Mouse (Mus musculus) kidney, adult 2 months (tissue): ENCODE data around the gene Bricd5. TPM values are rescaled to one million over a fixed set of nuclear protein-coding genes. Genes with fewer than 3 reads are reported as not detected.

Experiments
- DNase-seq: peaks from one replicate; pipeline ENCODE4 v3.0.0; 2021
- H3K27ac ChIP-seq: fragments of 200-500 bp; 2 replicates; pipeline ENCODE4 v1.5.1; 2012; ENCODE audit warnings: low read depth, low read length, control low read depth, inconsistent platforms; ENCODE audit not compliant: insufficient read depth
- H3K27me3 ChIP-seq: fragments of 200-500 bp; replicated peaks from 2 replicates; pipeline ENCODE4 v1.6.1; 2012; ENCODE audit warnings: mild to moderate bottlenecking, moderate library complexity, low read length, inconsistent platforms; ENCODE audit not compliant: control insufficient read depth, insufficient read depth
- H3K36me3 ChIP-seq: fragments of 200-500 bp; 2 replicates; pipeline ENCODE4 v1.6.1; 2012; ENCODE audit warnings: mild to moderate bottlenecking, moderate library complexity, low read length, inconsistent platforms; ENCODE audit not compliant: control insufficient read depth, insufficient read depth
- H3K4me1 ChIP-seq: fragments of 200-500 bp; 2 replicates; pipeline ENCODE4 v1.6.1; 2011; ENCODE audit warnings: low read length; ENCODE audit not compliant: control insufficient read depth, insufficient read depth
- H3K4me3 ChIP-seq: fragments of 200-500 bp; 2 replicates; pipeline ENCODE4 v1.5.1; 2011; ENCODE audit warnings: mild to moderate bottlenecking, low read depth, low read length, control low read depth; ENCODE audit not compliant: insufficient read depth
- CTCF ChIP-seq: fragments of 200-500 bp; conservative IDR thresholded peaks from 2 replicates; pipeline ENCODE4 v1.5.1; 2011; ENCODE audit warnings: low read depth, mild to moderate bottlenecking, control low read depth, low read length, moderate library complexity, mixed read lengths; ENCODE audit not compliant: insufficient read depth, insufficient read length
- POLR2A ChIP-seq: fragments of 200-500 bp; IDR thresholded peaks from one replicate; pipeline ENCODE4 v1.6.1; 2011; ENCODE audit warnings: low read depth, low read length, control low read depth
- WGBS: fragments of 180-500 bp; shearing (Covaris S2); methylation state at CpG from one replicate; pipeline ENCODE4 v1.1.7; 2018; 5-methylcytosine and 5-hydroxymethylcytosine counted together
- polyA plus RNA-seq: library from polyadenylated mRNA; depleted of rRNA; stranded (reverse); fragments of >200 nt; gene quantifications from 2 replicates; pipeline ENCODE4 v1.2.3, GENCODE M21; 2012

Bricd5 gene
- polyA plus RNA-seq, 1 experiment = 0.56 TPM

DNA sequence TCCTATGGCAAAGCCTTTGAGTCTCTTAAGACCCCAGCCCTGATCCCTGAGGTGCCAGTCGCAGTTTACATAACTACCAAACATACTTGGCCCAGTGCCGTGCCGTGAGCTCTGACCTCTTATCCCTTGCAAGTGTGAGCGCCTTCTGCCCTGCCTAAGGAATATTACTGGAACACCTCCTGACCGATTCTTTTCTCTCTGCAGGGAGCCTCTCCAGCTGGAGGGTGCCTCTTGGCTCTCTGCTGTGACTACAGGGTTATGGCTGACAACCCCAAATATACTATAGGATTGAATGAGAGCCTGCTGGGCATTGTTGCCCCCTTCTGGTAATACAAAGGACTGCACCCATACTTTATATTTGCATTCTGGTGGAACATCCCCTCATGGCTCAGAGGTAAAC lies 36.7 kb upstream of the Bricd5 start:
- Histone ChIP-seq H3K4me3 (no peak overlapping the region), H3K4me1 (no peaks in the 10 kb centered on the region), H3K36me3 (no peaks in the 10 kb centered on the region), H3K27me3 (no peaks in the 10 kb centered on the region), H3K27ac (no peak overlapping the region)
- TF ChIP-seq POLR2A (no peak), CTCF (peak; percentile 34)
- DNase-seq = peak; percentile 62
- WGBS = 59% methylated on average over 5 of the region's 5 CpGs

DNA sequence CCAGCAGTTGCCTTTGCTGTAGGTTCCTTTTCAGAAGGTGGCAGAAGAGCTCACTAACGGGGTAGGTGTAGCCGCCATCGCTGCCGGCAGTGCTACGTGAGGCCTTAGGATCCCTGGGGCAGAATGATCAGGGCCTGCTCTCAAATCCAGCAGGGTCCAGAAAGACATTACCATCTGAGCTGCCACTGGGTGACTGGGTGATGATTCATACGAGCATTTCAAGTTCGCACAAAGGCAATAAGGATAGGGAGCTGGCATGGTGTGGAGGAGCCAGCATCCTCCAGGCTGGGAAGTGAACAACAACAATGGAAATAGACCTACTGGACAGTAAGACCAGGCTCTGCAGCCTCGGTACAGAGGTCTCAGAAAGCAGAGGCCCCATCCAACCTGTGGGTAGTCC lies 33.3 kb upstream of the Bricd5 start:
- no peak for DNase-seq

DNA sequence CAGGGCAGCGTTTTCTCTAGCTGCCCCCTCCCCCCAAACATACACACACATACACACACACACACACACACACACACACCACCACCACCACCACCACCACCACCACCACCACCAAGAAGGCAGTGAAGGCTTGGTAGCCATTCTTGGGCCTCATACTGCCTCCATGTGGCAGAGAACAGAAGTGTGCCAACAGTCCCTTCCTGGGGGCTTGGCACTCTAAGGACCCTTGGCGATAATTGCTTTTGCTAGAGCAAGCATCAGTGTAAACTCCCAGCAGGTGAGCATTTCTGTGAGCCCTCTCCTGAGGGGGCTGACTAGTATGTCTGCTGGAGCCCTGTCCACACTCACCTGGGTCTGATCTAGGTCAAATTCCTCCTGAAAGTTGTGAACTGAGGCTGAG lies 32.5 kb upstream of the Bricd5 start:
- no peaks in the 10 kb centered on the region for H3K4me1 ChIP-seq
- TF ChIP-seq CTCF = peak; percentile 41
- no peak for TF ChIP-seq POLR2A
- no peaks in the 10 kb centered on the region for H3K36me3 ChIP-seq
- WGBS = 57% methylated on average over 2 of the region's 2 CpGs
- no peak overlapping the region for H3K4me3 ChIP-seq
- DNase-seq = no peak
- no peak overlapping the region for H3K27ac ChIP-seq
- H3K27me3 ChIP-seq = no peaks in the 10 kb centered on the region

More for the DNA sequence above, 33.3 kb upstream of the Bricd5 start:
- Histone ChIP-seq H3K36me3 (no peaks in the 10 kb centered on the region), H3K4me3 (no peak overlapping the region), H3K27ac (no peak overlapping the region), H3K4me1 (no peaks in the 10 kb centered on the region), H3K27me3 (no peaks in the 10 kb centered on the region)
- TF ChIP-seq POLR2A (no peak), CTCF (no peak)
- WGBS = 89% methylated on average over 8 of the region's 8 CpGs

DNA sequence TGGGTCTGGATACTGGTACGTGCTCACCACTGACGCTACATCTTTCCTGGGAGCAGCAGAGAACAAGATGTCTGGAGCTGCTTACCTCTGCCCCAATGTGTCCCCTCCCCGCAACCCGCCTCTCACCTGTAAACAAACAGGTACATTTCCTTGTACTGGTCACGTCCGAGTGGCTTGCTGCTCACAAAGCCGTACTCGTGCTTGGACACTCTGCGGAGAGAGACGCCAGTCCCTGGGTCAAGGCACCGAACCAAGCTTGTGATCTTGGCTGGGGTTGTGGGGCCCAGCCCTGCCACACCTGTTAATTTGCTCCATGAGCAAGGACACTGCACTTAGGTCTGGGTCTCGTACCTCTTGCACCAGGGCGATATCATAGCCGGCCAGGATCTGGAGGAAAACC lies 31.6 kb upstream of the Bricd5 start:
- WGBS = 59% methylated on average over 14 of the region's 14 CpGs
- no peaks in the 10 kb centered on the region for H3K27me3 ChIP-seq
- no peak for TF ChIP-seq POLR2A
- no peak for TF ChIP-seq CTCF
- H3K4me3 ChIP-seq = no peak overlapping the region
- DNase-seq = peak; percentile 28
- no peaks in the 10 kb centered on the region for H3K4me1 ChIP-seq
- no peaks in the 10 kb centered on the region for H3K36me3 ChIP-seq
- no peak overlapping the region for H3K27ac ChIP-seq

DNA sequence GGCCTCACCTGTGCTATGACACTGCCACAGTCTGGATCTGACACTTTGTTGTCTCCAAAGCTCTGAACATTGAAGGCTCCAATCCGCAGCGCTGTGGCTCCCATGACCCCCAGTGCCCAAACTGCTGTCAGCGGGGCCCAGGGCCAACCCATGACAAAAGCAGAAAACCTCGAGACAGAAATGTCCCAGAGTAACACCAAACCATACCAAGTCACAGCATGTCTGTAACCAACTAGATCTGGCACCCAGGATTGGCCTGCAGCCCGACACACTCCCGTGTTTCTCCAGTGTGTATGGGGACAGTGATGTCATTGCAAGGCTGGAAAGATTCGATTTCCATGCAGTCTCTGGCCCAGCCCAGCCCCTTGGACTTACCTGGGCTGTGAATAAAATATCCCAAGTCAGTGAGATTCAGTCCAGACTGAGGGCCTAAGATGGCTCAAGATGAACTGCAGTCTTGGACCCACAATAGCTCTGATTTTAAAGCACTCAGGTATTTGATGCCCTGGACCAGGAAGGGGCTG lies 31.0 kb upstream of the Bricd5 start, which contains the start of gene Dnase1l2:
Dnase1l2 (minus strand) TSS at position 474 of the 524 bp plus-strand sequence.
- no peak for DNase-seq
- H3K27ac ChIP-seq = peak within 1 kb of the TSS; percentile 1; the same call in 1 of the 2 replicates
- H3K27me3 ChIP-seq = no peaks in the 10 kb centered on the region
- TF ChIP-seq CTCF (no peak), POLR2A (no peak)
- H3K36me3 ChIP-seq = no peaks in the 10 kb centered on the region
- WGBS = 72% methylated on average over 7 of the region's 7 CpGs
- no peaks in the 10 kb centered on the region for H3K4me1 ChIP-seq
- no peak within 1 kb of the TSS for H3K4me3 ChIP-seq

DNA sequence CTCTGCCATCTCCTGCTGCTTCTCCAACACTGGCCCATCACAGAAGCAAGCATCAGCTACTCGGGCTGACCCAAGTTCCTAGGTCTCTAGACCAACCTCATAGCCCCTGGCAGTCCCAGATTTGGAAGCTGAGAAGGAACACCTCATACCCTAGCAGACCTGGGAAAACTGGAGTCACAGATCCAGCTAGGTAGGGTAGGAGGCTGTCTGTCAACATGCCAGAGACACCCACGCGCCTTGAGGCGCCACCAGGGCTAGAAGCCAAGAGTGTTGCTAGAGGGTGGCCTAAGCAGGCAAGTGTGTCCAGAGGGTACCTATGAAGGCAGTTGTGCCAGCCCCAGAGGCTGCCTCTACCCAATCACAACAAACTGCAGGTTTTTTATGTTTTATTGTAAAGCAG lies 30.3 kb upstream of the Bricd5 start:
- H3K4me1 ChIP-seq = no peaks in the 10 kb centered on the region
- no peaks in the 10 kb centered on the region for H3K36me3 ChIP-seq
- DNase-seq = peak; percentile 50
- no peak overlapping the region; the same call in 1 of the 2 replicates for H3K27ac ChIP-seq
- 59% methylated on average over 4 of the region's 4 CpGs for WGBS
- no peak overlapping the region for H3K4me3 ChIP-seq
- H3K27me3 ChIP-seq = no peaks in the 10 kb centered on the region
- no peak for TF ChIP-seq POLR2A
- TF ChIP-seq CTCF = no peak

DNA sequence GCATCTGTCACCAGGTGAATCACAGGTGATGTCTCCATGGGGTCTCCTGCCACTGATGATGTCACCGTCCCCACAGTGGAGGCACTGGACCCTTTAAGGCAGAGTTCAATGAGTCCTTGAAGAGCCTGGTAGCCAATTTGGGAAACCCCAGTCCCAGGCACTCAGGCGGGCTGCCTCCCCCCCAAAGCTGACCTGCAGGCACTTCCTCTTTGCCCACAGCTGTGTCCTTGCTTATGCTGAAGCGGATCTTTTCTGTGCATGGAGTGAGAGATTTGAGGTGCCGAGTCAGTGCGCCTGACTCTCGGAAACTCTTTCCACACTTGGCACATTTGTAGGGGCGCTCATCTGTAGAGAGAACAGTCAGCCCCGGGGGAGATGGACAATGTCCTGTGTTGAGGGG lies 27.1 kb upstream of the Bricd5 start:
- Histone ChIP-seq H3K4me3 (no peak overlapping the region), H3K27ac (no peak overlapping the region), H3K4me1 (no peaks in the 10 kb centered on the region), H3K27me3 (no peaks in the 10 kb centered on the region), H3K36me3 (peaks cover 2% of the 10 kb centered on the region; the same call in 1 of the 2 replicates)
- 65% methylated on average over 8 of the region's 8 CpGs for WGBS
- TF ChIP-seq POLR2A = no peak
- TF ChIP-seq CTCF = no peak
- DNase-seq = no peak
